Mouse (Mus musculus) forebrain, postnatal 0 days (tissue): ENCODE measurements at regions not wholly inside any gene's neighbourhood (a gene's known extent, or its start where the extent isn't known, plus 50 kb on each side); places are given as distances from the start of the nearest gene placed in this dataset.

Experiments used
- ATAC-seq: fragments of 200-750 bp; cut with Nextera tagmentation; 2 replicates; pipeline ENCODE4 v1.8.0; 2017; ENCODE audit warnings: mild to moderate bottlenecking, moderate library complexity
- DNase-seq: peaks from one replicate; pipeline ENCODE4 v3.0.0-alpha.2; 2015
- H3K27ac ChIP-seq: fragments of 300-500 bp; sonication (generic); 2 replicates; pipeline ENCODE4 v1.5.1; 2014; ENCODE audit warnings: low read depth, mild to moderate bottlenecking, antibody characterized with exemption, low read length, moderate library complexity, mixed read lengths
- H3K27me3 ChIP-seq: fragments of 300-500 bp; sonication (generic); 2 replicates; pipeline ENCODE4 v1.6.1; 2014; ENCODE audit warnings: mild to moderate bottlenecking, low read length, mixed read lengths; ENCODE audit not compliant: insufficient read depth
- H3K36me3 ChIP-seq: fragments of 300-500 bp; sonication (generic); 2 replicates; pipeline ENCODE4 v1.6.1; 2014; ENCODE audit warnings: mild to moderate bottlenecking, moderate library complexity; ENCODE audit not compliant: insufficient read depth
- H3K4me1 ChIP-seq: fragments of 300-500 bp; sonication (generic); 2 replicates; pipeline ENCODE4 v1.6.1; 2014; ENCODE audit warnings: antibody characterized with exemption; ENCODE audit not compliant: insufficient read depth
- H3K4me2 ChIP-seq: fragments of 300-500 bp; sonication (generic); 2 replicates; pipeline ENCODE4 v1.6.1; 2014; ENCODE audit warnings: low read depth, mild to moderate bottlenecking, moderate library complexity
- H3K4me3 ChIP-seq: fragments of 300-500 bp; sonication (generic); 2 replicates; pipeline ENCODE4 v1.5.1; 2014; ENCODE audit warnings: low read depth, low read length, mixed read lengths
- H3K9ac ChIP-seq: fragments of 300-500 bp; sonication (generic); 2 replicates; pipeline ENCODE4 v1.6.1; 2014; ENCODE audit warnings: mild to moderate bottlenecking
- H3K9me3 ChIP-seq: fragments of 300-500 bp; sonication (generic); 2 replicates; pipeline ENCODE4 v1.6.1; 2016; ENCODE audit warnings: low read length
- CTCF ChIP-seq: sonication (generic); IDR thresholded peaks from 2 replicates; pipeline ENCODE4 v1.5.1; 2016; ENCODE audit warnings: antibody characterized with exemption, control low read depth, low read depth
- WGBS: fragments of 180-500 bp; shearing (Covaris S2); extraction: QIAGEN DNeasy Blood & Tissue Kit; methylation state at CpG from one replicate; pipeline ENCODE4 v1.1.7; 2014; 5-methylcytosine and 5-hydroxymethylcytosine counted together

DNA sequence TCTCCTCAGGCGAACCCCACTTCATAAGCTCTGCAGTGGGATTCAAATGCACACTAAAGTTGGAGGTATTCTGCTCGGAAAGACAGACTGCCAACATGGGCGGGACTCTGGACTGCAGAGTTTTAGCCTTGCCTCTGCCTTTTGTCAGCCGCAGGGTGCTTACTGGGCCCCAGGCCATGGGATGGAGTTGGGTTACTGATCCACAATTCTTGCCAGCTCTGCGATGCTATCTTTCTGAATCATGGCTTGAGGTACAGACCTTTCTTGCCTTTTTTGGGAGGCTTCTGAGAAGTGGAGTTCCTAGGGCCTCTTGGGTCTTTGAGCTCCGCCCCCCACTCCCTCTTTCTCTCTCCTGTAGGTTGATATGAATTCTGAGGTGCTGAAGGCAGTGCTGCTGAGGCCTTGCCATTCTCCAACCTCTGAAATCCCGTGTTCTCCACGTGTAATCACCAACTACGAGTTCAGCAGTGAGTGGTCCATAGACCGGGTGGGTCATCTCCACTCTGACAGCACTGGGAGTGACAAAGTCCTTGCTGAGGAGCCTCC is 64.0 kb upstream of the Hnrnpk start:
- no peak overlapping the region for H3K4me2 ChIP-seq
- ATAC-seq: no peak
- 83% methylated on average over 10 of the region's 10 CpGs for WGBS

DNA sequence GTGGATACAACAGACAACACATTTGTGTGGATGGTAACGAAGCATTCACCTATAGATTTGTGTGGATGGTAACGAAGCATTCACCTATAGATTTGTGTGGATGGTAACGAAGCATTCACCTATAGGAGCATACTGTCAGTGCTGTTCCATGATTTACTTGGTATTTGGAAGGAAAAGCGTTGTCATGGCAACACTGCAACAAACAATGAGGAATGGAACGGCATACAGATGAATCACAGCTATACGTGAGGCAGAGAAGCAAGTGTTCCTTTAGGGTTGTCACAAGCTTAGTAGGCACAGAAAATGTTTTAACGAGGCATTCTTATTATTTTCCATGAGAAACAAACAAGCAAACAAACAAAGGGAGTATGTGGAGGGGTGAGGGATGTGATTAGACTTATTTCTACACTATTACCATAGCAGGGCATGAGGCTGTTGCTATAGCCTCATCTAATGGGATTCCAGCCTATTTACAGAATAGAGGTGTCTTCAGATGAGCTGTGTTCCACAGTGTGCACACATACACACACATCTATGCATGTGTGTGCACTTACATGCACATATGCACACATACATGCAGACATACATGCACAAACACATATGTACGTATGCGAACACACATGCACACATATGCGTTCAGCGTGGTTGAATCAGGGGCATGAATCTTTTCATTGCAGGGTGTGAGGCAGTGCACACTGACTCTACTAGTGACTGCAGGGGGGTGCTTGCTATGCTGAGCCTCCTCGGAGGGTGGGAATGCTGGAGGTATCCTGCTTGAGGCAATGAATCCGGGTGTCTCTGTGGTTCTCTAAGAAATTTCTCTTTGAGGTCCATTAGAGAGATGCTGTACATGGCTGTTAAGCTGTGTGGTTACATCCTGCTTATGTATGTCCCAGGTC is 62.3 kb upstream of the Hnrnpk start:
- H3K9ac ChIP-seq: no peak overlapping the region
- DNase-seq (peak; percentile 80), ATAC-seq (peak; percentile 78)
- no peak overlapping the region for H3K4me3 ChIP-seq
- no peak overlapping the region for H3K4me2 ChIP-seq
- no peak for TF ChIP-seq CTCF
- H3K27me3 ChIP-seq: peaks cover 5% of the 10 kb centered on the region; the same call in 1 of the 2 replicates
- H3K4me1 ChIP-seq: 0 out of 2 replicates have a peak, but pooled peaks cover 3% of the 10 kb centered on the region
- WGBS: 52% methylated on average over 13 of the region's 13 CpGs
- no peaks in the 10 kb centered on the region for H3K9me3 ChIP-seq
- peak overlapping the region; percentile 45; the same call in 1 of the 2 replicates for H3K27ac ChIP-seq
- no peaks in the 10 kb centered on the region for H3K36me3 ChIP-seq

More for the DNA sequence above, 64.0 kb upstream of the Hnrnpk start:
- TF ChIP-seq CTCF: no peak
- H3K36me3 ChIP-seq: no peaks in the 10 kb centered on the region
- DNase-seq: no peak
- no peaks in the 10 kb centered on the region for H3K9me3 ChIP-seq
- 0 out of 2 replicates have a peak, but pooled peaks cover 3% of the 10 kb centered on the region for H3K4me1 ChIP-seq
- H3K9ac ChIP-seq: no peak overlapping the region
- peaks cover 5% of the 10 kb centered on the region; the same call in 1 of the 2 replicates for H3K27me3 ChIP-seq
- no peak overlapping the region for H3K4me3 ChIP-seq
- H3K27ac ChIP-seq: no peak overlapping the region
